Mouse (Mus musculus): ENCODE data around the gene Xxylt1.
A peak's percentile ranks its signal among the peaks of the same experiment; 100 is the strongest.

Xxylt1 gene

GRCm38 (mm10) chr16:31081125-31081664 is at the start of gene Xxylt1:
Gene Xxylt1, minus strand, starts transcription at chr16:31081432.
- peak; percentile 96 for DNase-seq (ENCODE audit: low spot score)

DNA sequence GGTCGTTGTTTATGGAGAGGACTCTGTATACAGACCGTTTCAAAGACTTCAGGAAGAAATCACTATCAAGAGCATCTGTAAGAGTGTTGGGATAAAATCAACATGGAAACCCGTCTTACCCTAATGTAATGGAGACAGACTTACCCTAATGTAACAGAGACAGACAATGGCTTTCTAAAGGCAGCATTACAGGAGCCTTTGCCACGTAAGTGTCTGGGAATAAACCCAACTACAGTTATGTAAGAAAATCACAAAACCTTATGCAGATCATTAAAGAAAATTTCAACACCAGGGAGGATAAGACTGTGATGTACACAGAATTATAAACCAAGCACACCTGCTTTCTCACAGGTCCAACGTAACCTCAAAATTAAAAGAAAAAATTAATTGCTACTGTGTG is 46.9 kb upstream of the Xxylt1 start:
- DNase-seq (ENCODE audit: low spot score) = no peak

DNA sequence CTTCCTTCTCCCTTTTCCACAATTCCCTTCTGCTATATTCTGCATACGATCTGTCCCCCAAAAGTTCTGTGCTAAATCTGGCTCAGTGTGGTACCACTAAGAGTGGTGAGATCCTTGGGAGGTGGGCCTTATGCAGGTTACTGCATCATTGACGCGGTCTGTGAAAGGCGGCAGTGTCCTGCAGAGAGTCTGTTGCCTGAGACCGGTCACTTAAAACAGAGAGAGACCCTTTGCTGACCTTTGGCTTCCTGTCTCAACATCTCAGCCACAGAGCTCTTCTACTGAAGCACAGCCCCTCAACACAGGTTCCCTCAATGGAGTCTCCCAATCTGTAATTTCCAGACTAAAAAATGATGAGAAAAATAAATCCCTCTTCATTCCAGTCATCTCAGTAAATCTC is 43.8 kb upstream of the Xxylt1 start:
- no peak for DNase-seq (ENCODE audit: low spot score)

DNA sequence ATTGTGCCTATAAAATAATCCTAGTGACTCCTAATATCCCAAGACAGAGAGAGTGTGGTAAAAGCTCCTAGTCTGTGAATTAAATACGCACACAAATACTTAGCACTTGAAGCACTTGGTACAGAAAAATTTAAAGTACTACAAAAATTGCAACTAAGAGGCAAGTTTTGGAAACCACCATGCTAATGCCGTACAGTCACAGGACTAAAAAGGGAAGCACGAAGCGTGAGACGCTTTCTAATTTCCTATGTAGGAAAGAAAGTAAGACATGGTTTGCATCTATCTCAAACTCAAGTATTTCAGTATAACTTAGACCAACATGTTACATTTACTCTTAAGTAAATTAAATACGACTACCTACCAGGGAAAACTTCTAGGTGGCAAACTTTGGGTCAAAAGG is 40.4 kb upstream of the Xxylt1 start:
- DNase-seq (ENCODE audit: low spot score) = no peak

GRCm38 (mm10) chr16:31113596-31113995 is 32.4 kb upstream of the Xxylt1 start:
- no peak for DNase-seq (ENCODE audit: low spot score)

GRCm38 (mm10) chr16:31101352-31101751 is 20.1 kb upstream of the Xxylt1 start:
- DNase-seq (ENCODE audit: low spot score) = no peak

GRCm38 (mm10) chr16:31099906-31100305 is 18.7 kb upstream of the Xxylt1 start:
- no peak for DNase-seq (ENCODE audit: low spot score)

GRCm38 (mm10) chr16:31094036-31094435 is 12.8 kb upstream of the Xxylt1 start:
- DNase-seq (ENCODE audit: low spot score) = no peak

- no peak for DNase-seq (ENCODE audit: low spot score)
These were observed 12.0 kb upstream of the Xxylt1 start for GRCm38 (mm10) chr16:31093186-31093585.

GRCm38 (mm10) chr16:31081891-31082290 is 659 bp upstream of the Xxylt1 start:
- no peak for DNase-seq (ENCODE audit: low spot score)

GRCm38 (mm10) chr16:31080573-31081051 is 620 bp downstream of the Xxylt1 start:
- peak; percentile 69 for DNase-seq (ENCODE audit: low spot score)

DNA sequence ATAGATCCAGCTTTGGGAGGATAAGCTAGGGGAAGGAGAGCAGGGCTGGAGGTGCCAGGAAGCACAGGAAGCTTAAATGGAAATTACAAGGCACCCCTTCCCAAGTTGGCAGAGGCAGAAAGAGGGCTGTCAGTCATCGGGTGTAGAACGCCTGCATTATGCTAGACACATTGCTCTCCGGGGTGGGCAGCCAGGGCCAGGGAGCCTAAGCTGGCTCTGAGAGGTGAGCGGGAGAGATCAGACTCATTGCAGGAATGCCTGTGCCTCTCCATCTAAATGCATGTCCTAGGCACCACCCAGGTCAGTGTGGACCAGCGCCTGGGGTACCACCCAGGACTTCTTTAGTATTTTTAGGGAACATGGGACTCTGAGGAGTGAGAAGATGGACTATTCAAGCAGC is 3.8 kb downstream of the Xxylt1 start:
- DNase-seq (ENCODE audit: low spot score) = no peak

GRCm38 (mm10) chr16:31076436-31076835 is 4.8 kb downstream of the Xxylt1 start:
- no peak for DNase-seq (ENCODE audit: low spot score)

GRCm38 (mm10) chr16:31074324-31074908 is 6.8 kb downstream of the Xxylt1 start:
- DNase-seq (ENCODE audit: low spot score) = no peak

DNA sequence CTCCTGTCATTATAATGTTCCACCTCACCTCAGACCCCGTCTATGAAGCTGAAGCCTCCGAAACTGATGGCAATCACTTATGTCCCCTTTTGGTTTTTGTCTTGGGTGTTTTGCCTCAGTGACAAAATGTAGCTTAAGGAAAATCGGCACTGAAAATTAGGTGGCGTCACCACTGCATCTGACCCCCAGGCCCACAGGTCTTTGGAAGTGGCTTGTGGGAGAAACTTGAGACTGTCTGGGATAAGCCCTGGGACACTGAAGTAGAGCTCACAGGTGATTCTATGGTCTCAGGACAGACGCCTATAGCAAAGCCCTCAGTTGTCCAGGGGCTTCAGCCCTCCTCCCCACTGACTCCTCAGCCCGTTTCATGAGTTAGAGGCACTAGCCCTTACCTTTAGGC is 9.5 kb downstream of the Xxylt1 start:
- no peak for DNase-seq (ENCODE audit: low spot score)

GRCm38 (mm10) chr16:31070358-31071133 is 10.7 kb downstream of the Xxylt1 start:
- peak; percentile 91 for DNase-seq (ENCODE audit: low spot score)

- no peak for DNase-seq (ENCODE audit: low spot score)
These were observed 11.7 kb downstream of the Xxylt1 start for GRCm38 (mm10) chr16:31069211-31070166.

GRCm38 (mm10) chr16:31068280-31068679 is 13.0 kb downstream of the Xxylt1 start:
- no peak for DNase-seq (ENCODE audit: low spot score)

DNA sequence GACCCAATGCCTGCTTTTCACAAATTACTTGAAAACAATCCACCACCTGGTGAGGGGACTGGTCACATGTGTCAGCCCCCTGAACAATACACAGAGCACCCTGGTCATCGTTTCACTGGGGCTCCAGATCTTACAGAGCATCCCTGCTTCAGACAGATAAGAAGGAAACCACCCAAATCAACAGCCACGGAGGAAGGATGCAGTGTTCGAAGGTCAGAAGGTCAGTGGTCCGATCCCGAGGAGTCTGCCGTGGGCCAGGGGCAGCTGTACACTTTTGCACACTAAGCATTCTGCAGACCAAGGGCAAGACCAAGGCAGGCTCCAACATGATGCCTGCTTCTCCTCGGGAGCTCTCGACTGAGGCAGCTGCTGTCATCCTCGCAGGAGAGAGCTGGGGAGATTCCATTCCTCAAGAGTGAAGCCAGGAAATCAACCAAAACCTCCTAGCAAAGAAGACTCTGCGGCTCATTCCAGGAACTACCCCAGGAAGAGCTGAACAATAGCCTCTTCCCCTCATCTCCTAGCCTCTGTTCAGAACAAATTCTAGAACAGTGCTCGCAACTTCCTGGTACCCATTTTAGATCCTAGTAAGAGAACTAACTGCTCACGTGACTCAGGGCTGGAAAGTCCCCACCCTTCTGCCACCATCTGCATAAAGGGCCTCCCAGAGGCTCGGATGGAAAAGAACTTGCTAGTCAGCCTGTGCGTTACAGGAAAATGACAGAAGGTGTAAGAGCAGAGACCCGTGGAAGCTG is 14.7 kb downstream of the Xxylt1 start:
- DNase-seq (ENCODE audit: low spot score) = no peak

DNA sequence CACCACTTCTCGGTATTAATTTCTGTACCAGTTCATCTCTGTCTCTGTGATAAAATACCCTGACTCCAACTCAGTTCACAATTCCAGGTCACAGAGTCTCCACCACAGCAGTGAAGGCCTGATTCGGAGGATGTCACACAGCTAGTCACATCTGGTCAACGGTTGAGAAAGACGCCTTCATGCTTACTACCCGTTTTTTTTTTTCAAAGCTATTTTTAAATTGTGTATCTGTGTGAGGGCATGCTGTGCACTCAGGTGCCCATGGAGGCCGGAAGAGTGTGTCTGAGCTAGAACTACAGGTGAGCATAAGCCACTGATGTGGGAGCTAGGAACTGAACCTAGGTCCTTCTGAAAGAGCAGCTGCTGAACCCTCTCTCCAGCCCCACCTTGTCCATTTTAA is 16.4 kb downstream of the Xxylt1 start:
- DNase-seq (ENCODE audit: low spot score) = no peak

GRCm38 (mm10) chr16:31062918-31063317 is 18.3 kb downstream of the Xxylt1 start:
- no peak for DNase-seq (ENCODE audit: low spot score)

All from retina, embryonic 14.5 days (tissue).